Mouse (Mus musculus): ENCODE measurements around the gene Slc5a6. TPM values are rescaled to one million over a fixed set of nuclear protein-coding genes. Genes with fewer than 3 reads are reported as not detected.

The Slc5a6 gene
- 12.3 TPM for polyA plus RNA-seq (2017; shearing (Covaris generic))

DNA sequence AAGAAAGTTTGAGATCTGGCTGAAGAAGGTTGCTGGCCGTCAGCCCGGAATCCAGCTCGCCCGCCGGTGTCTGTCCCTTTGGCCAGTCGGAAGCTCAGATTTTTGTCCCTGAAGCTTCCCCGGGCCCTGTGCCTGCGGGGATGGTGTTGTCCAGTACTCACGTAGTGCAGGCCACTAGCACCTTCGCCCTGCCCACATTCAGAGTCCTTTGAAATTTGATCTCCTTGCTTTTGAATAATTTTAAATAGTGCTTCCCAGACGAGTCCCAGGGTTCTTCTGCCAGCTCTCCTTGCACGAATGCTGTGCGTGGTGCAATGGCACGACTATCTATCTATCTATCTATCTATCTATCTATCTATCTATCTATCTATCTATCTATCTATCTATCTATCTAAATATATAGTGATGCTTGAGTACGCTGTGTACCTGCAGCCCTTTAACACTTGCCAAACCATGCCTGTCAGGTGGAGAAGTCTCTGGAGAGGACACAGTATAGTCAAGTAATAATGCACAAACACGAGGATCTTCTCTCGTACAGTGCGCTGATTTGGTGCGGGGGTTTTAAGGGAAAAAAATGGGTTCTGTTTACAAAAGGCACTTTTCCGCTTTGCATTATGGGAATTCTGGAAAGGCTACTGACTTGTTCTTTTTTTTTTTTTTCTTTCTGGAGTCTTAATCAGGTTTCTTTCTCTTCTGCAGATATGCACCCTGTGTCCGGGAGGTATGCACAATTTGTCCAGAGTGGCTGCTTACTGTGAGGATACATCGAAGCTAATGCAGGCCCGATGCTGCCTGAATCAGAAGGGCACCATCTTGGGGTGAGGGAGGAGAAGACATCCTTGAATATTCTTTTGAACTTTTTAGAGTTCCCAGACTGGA lies at the start of gene Slc5a6:
Gene Slc5a6, minus strand, starts transcription at position 162 of the 879 bp plus-strand sequence.

DNA sequence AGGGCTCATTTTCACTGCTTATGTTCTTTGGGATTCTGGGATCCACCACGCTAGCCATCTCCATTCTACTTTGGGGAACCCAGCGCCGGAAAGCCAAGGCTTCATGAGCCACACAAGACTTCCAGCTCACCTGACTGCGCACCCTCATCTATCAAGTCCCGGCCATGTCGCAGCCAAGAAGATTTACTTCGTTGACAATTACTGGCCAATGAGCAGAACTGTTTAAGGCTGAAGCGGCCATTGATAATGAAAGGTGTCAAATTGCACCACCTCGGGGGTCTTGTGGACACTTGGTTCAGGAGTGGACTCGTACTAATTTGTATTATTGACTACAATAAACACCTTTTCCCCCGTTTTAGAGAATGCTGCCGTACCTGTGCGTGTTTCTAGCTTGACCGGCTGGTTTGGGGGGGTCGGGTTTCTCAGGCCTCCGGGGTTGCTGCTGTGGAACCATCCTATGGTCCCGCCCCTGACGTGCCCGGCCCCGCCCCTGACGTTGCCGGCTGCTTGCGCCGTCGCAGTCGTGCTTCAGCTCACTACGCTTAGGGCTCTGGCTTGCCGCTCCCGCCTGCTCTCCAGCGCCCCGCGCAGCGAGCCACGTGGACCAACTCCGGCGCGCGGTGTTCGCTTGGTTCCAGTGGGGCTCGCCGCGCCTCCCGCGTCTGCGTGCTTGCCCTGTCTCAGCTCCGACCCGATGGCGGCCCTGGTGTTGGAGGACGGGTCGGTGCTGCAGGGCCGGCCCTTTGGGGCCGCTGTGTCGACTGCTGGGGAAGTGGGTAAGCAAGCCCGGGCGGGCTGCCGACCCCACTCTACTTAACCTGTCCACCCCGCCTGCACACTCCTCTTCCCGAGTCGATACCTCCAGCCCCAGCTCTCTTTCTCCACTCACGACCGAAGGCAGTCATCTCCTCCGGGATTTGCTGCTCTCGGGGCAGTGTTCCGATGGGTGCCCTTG lies 5.8 kb upstream of the Slc5a6 start, which contains the start of gene Cad:
Gene Cad, plus strand, starts transcription at position 520 of the 955 bp plus-strand sequence.

DNA sequence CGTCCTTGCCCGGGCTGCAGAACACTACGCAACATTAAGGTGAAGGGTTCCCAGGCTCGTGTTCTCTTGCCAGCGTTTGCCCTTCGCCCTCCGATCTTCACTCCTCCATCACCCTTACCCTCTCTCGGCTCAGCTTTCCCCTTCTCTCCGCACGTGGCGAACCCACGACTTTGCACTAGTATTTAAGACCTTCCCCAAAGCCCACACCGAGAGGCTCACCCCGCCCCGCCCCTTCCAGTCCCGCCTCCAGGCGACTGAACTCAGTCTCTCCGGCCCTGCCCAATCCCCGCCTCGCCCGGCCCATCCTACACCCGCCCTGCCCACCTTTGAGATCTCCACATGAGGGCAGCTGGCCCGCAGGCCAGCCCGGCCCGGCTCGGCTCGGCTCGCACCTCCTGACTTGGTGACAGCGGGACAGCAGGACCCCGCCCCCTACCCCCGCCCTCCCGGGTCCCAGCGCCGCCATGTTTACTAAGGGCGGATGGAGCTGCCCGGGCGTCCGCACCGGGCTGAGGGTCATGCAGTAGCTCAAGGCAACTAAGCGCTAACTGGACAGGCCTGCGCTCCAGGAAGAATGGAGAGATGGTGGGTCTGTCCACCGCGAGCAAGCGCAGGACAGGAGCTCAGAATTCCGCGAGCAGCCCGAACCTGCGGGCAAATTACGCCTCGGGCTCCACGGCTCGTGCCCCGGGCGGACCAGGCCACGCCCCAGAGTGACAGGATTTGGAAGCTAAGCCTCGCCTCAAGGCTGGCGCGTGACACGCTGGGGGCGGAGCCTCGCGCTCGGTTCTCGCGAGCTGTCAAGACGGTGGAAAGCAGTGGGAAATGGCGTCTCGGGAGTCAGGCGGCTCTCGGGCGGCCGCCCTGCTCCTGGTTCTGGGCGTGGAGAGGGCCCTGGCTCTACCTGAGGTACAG lies 619 bp downstream of the Slc5a6 start, which contains the start of gene Atraid:
Gene Atraid, plus strand, starts transcription at position 465 of the 915 bp plus-strand sequence.

Other genes with a start within 250 kb of the Slc5a6 start
- gene Mapre3, start 234.3 kb downstream of the Slc5a6 start, polyA plus RNA-seq (2017; shearing (Covaris generic)) = 5.3 TPM
- gene Tmem214, start 180.9 kb downstream of the Slc5a6 start, polyA plus RNA-seq (2017; shearing (Covaris generic)) = 66.9 TPM
- 16.2 TPM for gene Agbl5, start 160.2 kb downstream of the Slc5a6 start, polyA plus RNA-seq (2017; shearing (Covaris generic))
- 311 TPM for gene Ost4, start 141.1 kb downstream of the Slc5a6 start, polyA plus RNA-seq (2017; shearing (Covaris generic))
- gene Emilin1, start 135.5 kb downstream of the Slc5a6 start, polyA plus RNA-seq (2017; shearing (Covaris generic)) = 3.6 TPM
- gene Khk, start 127.5 kb downstream of the Slc5a6 start, polyA plus RNA-seq (2017; shearing (Covaris generic)) = 36.3 TPM
- gene Cgref1, start 103.3 kb downstream of the Slc5a6 start, polyA plus RNA-seq (2017; shearing (Covaris generic)) = 0.55 TPM
- gene Preb, start 88.6 kb downstream of the Slc5a6 start, polyA plus RNA-seq (2017; shearing (Covaris generic)) = 228 TPM
- not detected for gene Tcf23, start 80.3 kb downstream of the Slc5a6 start, polyA plus RNA-seq (2017; shearing (Covaris generic))
- 117 TPM for gene Atraid, start 612 bp downstream of the Slc5a6 start, polyA plus RNA-seq (2017; shearing (Covaris generic))
- 23.1 TPM for gene Cad, start 5.9 kb upstream of the Slc5a6 start, polyA plus RNA-seq (2017; shearing (Covaris generic))
- gene Dnajc5g, start 57.4 kb upstream of the Slc5a6 start, polyA plus RNA-seq (2017; shearing (Covaris generic)) = not detected
- gene Slc30a3, start 59.3 kb upstream of the Slc5a6 start, polyA plus RNA-seq (2017; shearing (Covaris generic)) = 1.4 TPM
- gene Trim54, start 67.8 kb upstream of the Slc5a6 start, polyA plus RNA-seq (2017; shearing (Covaris generic)) = not detected
- gene Ucn, start 89.9 kb upstream of the Slc5a6 start, polyA plus RNA-seq (2017; shearing (Covaris generic)) = not detected
- 46.5 TPM for gene Mpv17, start 105.3 kb upstream of the Slc5a6 start, polyA plus RNA-seq (2017; shearing (Covaris generic))
- 2.3 TPM for gene Gm29609, start 131.0 kb upstream of the Slc5a6 start, polyA plus RNA-seq (2017; shearing (Covaris generic))
- gene Gtf3c2, start 131.2 kb upstream of the Slc5a6 start, polyA plus RNA-seq (2017; shearing (Covaris generic)) = 116 TPM
- 154 TPM for gene Snx17, start 144.3 kb upstream of the Slc5a6 start, polyA plus RNA-seq (2017; shearing (Covaris generic))
- gene Eif2b4, start 144.5 kb upstream of the Slc5a6 start, polyA plus RNA-seq (2017; shearing (Covaris generic)) = 85.1 TPM
- 18.3 TPM for gene Zfp513, start 153.4 kb upstream of the Slc5a6 start, polyA plus RNA-seq (2017; shearing (Covaris generic))
- 39.9 TPM for gene Ppm1g, start 171.8 kb upstream of the Slc5a6 start, polyA plus RNA-seq (2017; shearing (Covaris generic))
- gene Nrbp1, start 191.9 kb upstream of the Slc5a6 start, polyA plus RNA-seq (2017; shearing (Covaris generic)) = 205 TPM
- gene Gm9970, start 192.3 kb upstream of the Slc5a6 start, polyA plus RNA-seq (2017; shearing (Covaris generic)) = not detected
- 54.3 TPM for gene Krtcap3, start 202.8 kb upstream of the Slc5a6 start, polyA plus RNA-seq (2017; shearing (Covaris generic))
- 10.2 TPM for gene Ift172, start 242.2 kb upstream of the Slc5a6 start, polyA plus RNA-seq (2017; shearing (Covaris generic))
- not detected for gene Fndc4, start 247.2 kb upstream of the Slc5a6 start, polyA plus RNA-seq (2017; shearing (Covaris generic))
- not detected for gene Gckr, start 248.5 kb upstream of the Slc5a6 start, polyA plus RNA-seq (2017; shearing (Covaris generic))

All from CD4-positive, CD25-positive, alpha-beta regulatory T cell, adult 9 weeks (primary cell).